Mouse (Mus musculus) heart, embryonic 10.5 days (tissue): ENCODE measurements at regions not wholly inside any gene's neighbourhood (a gene's known extent, or its start where the extent isn't known, plus 50 kb on each side); places are given as distances from the start of the nearest gene placed in this dataset.

Experiments used
- DNase-seq: peaks from one replicate; pipeline ENCODE4 v3.0.0-alpha.2; 2017; ENCODE audit warnings: low spot score
- H3K27ac ChIP-seq: fragments of 300-500 bp; sonication (generic); 2 replicates; pipeline ENCODE4 v1.5.1; 2016; ENCODE audit warnings: mild to moderate bottlenecking
- H3K27me3 ChIP-seq: fragments of 300-500 bp; sonication (generic); 2 replicates; pipeline ENCODE4 v1.6.1; 2016; ENCODE audit warnings: mild to moderate bottlenecking; ENCODE audit not compliant: poor library complexity, insufficient read depth, severe bottlenecking
- H3K36me3 ChIP-seq: fragments of 300-500 bp; sonication (generic); 2 replicates; pipeline ENCODE4 v1.6.1; 2016; ENCODE audit warnings: mild to moderate bottlenecking, moderate library complexity
- H3K4me1 ChIP-seq: fragments of 300-500 bp; sonication (generic); 2 replicates; pipeline ENCODE4 v1.6.1; 2016; ENCODE audit warnings: mild to moderate bottlenecking
- H3K4me3 ChIP-seq: fragments of 300-500 bp; sonication (generic); 2 replicates; pipeline ENCODE4 v1.5.1; 2016; ENCODE audit warnings: mild to moderate bottlenecking, moderate library complexity
- H3K9me3 ChIP-seq: fragments of 300-500 bp; sonication (generic); 2 replicates; pipeline ENCODE4 v1.6.1; 2016; ENCODE audit warnings: mild to moderate bottlenecking, moderate library complexity
- WGBS: fragments of 180-500 bp; shearing (Covaris S2); methylation state at CpG from one replicate; pipeline ENCODE4 v1.1.7; 2016; 5-methylcytosine and 5-hydroxymethylcytosine counted together

DNA sequence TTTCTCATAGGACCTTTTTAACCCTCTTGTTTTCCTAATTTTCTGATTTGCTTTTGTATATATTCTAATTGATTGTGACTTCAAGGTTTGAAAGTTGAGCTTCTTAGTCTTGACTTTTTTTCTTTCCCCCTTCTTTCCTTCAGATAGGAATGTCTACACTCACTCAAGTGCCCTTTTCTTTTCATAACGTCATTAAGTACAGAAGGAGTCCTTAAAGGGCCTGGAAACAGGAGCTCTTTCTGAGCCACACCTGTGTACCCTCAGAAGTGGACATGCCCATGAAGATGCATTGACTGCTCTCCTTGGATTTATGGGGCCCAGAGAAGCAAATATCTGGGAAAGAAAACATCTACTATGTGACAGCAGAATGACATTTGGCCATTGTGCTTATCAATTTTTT is 2141.0 kb downstream of the 9330182O14Rik start:
- Histone ChIP-seq H3K36me3 (no peaks in the 10 kb centered on the region), H3K4me3 (no peak overlapping the region)
- 57% methylated on average over 1 of the region's 1 CpGs for WGBS

DNA sequence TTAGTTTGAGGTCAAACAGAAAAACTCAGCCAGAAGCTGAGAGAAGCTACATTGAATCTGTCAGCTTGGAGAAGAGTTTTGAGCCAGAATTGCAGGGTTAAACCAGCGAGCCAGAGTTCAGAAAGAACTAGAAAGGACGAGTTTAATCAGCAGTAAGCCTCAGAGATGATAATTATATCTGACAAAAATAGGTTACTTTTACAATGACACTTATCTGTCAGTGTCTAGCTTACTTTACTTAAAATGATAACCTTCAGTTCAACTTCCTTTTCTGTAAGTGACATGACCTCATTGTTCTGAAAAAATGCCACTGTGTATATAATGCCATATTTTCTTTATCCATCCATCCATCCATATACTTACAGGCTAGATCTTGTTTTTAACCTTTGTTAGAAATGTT is 2143.1 kb downstream of the 9330182O14Rik start:
- DNase-seq: no peak
- Histone ChIP-seq H3K9me3 (no peaks in the 10 kb centered on the region), H3K27ac (no peak overlapping the region), H3K27me3 (no peaks in the 10 kb centered on the region), H3K36me3 (no peaks in the 10 kb centered on the region), H3K4me3 (no peak overlapping the region), H3K4me1 (no peaks in the 10 kb centered on the region)
- WGBS: 66% methylated on average over 2 of the region's 2 CpGs

More for the DNA sequence above, 2141.0 kb downstream of the 9330182O14Rik start:
- Histone ChIP-seq H3K4me1 (no peaks in the 10 kb centered on the region), H3K9me3 (no peaks in the 10 kb centered on the region), H3K27me3 (no peaks in the 10 kb centered on the region), H3K27ac (no peak overlapping the region)
- DNase-seq: no peak

DNA sequence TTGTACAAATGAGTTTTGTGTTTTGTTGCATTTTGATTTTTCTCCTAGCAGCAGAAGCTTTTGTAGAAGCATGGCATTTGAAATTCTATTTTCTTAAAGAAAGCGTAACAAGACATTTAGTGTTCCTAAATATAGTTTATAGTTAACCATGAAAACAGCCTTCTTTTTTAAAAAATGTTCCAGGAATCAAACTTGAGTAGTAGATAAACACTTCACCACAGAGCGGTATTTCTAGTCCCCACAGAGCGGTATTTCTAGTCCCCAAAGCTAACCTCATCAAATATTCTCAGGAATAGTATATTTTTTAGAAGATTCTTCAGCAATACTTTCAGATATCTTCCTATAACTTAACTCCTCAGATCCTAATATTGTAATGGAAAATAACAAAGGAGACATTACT is 2146.6 kb downstream of the 9330182O14Rik start:
- Histone ChIP-seq H3K4me3 (no peak overlapping the region), H3K4me1 (no peaks in the 10 kb centered on the region), H3K9me3 (no peaks in the 10 kb centered on the region), H3K27me3 (no peaks in the 10 kb centered on the region), H3K27ac (no peak overlapping the region), H3K36me3 (no peaks in the 10 kb centered on the region)
- no peak for DNase-seq
- 91% methylated on average over 3 of the region's 3 CpGs for WGBS

GRCm38 (mm10) chr15:42296406-42296805 is 2162.2 kb downstream of the 9330182O14Rik start:
- no peaks in the 10 kb centered on the region for H3K4me1 ChIP-seq
- no peak for DNase-seq
- H3K9me3 ChIP-seq: no peaks in the 10 kb centered on the region
- no peak overlapping the region for H3K27ac ChIP-seq
- no peak overlapping the region for H3K4me3 ChIP-seq
- H3K36me3 ChIP-seq: no peaks in the 10 kb centered on the region
- H3K27me3 ChIP-seq: no peaks in the 10 kb centered on the region
- WGBS: 18% methylated on average over 4 of the region's 4 CpGs

- no peaks in the 10 kb centered on the region for H3K36me3 ChIP-seq
- no peak overlapping the region for H3K27ac ChIP-seq
- H3K9me3 ChIP-seq: no peaks in the 10 kb centered on the region
- DNase-seq: no peak
- H3K4me1 ChIP-seq: no peaks in the 10 kb centered on the region
- no peaks in the 10 kb centered on the region for H3K27me3 ChIP-seq
- no peak overlapping the region for H3K4me3 ChIP-seq
These were observed 2163.3 kb downstream of the 9330182O14Rik start for GRCm38 (mm10) chr15:42297430-42297829.

GRCm38 (mm10) chr15:42301956-42302355 is 2167.8 kb downstream of the 9330182O14Rik start:
- Histone ChIP-seq H3K9me3 (no peaks in the 10 kb centered on the region), H3K36me3 (no peaks in the 10 kb centered on the region), H3K4me3 (no peak overlapping the region), H3K4me1 (no peaks in the 10 kb centered on the region), H3K27me3 (no peaks in the 10 kb centered on the region), H3K27ac (no peak overlapping the region)
- 83% methylated on average over 1 of the region's 1 CpGs for WGBS
- no peak for DNase-seq

GRCm38 (mm10) chr15:42304097-42304496 is 2169.9 kb downstream of the 9330182O14Rik start:
- Histone ChIP-seq H3K36me3 (no peaks in the 10 kb centered on the region), H3K27ac (no peak overlapping the region), H3K9me3 (no peaks in the 10 kb centered on the region), H3K27me3 (no peaks in the 10 kb centered on the region), H3K4me3 (no peak overlapping the region), H3K4me1 (no peaks in the 10 kb centered on the region)
- WGBS: 79% methylated on average over 3 of the region's 3 CpGs
- no peak for DNase-seq

DNA sequence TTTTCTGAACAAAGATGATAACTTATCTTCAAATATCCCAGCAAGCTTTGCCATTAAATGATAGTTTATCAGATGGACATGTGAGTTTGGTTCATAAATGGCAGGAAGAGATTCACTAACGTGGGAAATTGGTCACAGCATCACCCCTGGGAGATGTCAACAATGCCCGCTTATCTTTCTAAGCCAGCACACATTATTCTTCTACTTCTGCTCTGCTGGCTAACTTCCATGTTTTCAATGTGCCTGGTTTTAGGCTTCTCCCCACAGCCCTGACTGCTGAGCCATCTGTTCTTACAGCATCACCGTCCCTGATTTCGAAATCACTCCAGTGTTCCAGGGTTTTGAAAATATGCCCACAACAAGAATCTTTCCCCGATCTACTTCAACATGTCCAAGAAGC is 2175.4 kb downstream of the 9330182O14Rik start:
- H3K27me3 ChIP-seq: no peaks in the 10 kb centered on the region
- H3K36me3 ChIP-seq: no peaks in the 10 kb centered on the region
- H3K9me3 ChIP-seq: no peaks in the 10 kb centered on the region
- no peak overlapping the region for H3K4me3 ChIP-seq
- no peak overlapping the region for H3K27ac ChIP-seq
- no peak for DNase-seq
- 62% methylated on average over 5 of the region's 5 CpGs for WGBS
- peaks cover 14% of the 10 kb centered on the region; the same call in 1 of the 2 replicates for H3K4me1 ChIP-seq

- Histone ChIP-seq H3K27ac (no peak overlapping the region), H3K4me1 (peaks cover 14% of the 10 kb centered on the region; the same call in 1 of the 2 replicates), H3K36me3 (no peaks in the 10 kb centered on the region), H3K9me3 (no peaks in the 10 kb centered on the region), H3K27me3 (no peaks in the 10 kb centered on the region), H3K4me3 (no peak overlapping the region)
- 68% methylated on average over 4 of the region's 4 CpGs for WGBS
- DNase-seq: no peak
These were observed 2177.0 kb downstream of the 9330182O14Rik start for GRCm38 (mm10) chr15:42311166-42311565.

DNA sequence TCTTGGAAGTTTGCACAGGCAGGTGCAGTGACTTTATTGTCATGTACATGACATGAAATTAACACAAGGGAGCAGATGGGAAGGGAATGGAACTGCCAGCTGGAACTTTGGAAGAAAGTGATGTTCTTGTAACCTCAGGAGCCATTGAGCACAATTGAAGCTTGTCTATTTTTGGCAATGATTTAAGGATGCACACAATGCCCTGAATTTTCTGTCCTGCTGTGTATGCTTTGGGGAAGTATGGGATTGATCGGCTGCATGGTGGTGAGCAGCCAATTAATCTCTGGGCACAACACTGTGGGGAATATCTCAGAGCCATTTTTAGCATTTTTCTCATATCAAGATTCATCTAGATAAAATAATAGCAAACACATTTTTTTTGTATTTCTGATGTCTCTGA is 2186.2 kb downstream of the 9330182O14Rik start:
- Histone ChIP-seq H3K4me3 (no peak overlapping the region), H3K4me1 (0 out of 2 replicates have a peak, but pooled peaks cover 2% of the 10 kb centered on the region), H3K27me3 (no peaks in the 10 kb centered on the region), H3K9me3 (no peaks in the 10 kb centered on the region), H3K27ac (no peak overlapping the region), H3K36me3 (no peaks in the 10 kb centered on the region)
- no peak for DNase-seq
- WGBS: 95% methylated on average over 1 of the region's 1 CpGs

DNA sequence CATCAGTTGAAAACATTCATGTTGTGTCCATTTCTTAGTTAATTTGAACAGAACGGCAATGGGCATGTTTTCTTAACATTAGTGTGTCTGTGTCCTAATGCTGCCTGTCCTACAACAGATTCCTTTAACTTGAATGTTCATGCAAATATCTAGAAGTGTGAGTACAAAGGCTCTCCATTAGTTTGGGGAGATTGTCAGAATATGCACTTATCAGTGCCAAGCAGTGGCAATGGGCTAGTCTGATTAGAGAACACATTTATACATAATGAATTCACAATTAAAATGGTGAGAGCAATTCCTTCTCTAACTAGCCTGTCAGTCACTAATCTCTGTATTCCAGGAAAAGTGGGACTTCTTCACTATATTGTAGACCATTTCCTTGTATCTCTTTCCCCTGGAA is 2188.8 kb downstream of the 9330182O14Rik start:
- no peaks in the 10 kb centered on the region for H3K9me3 ChIP-seq
- DNase-seq: no peak
- no peaks in the 10 kb centered on the region for H3K36me3 ChIP-seq
- 86% methylated on average over 1 of the region's 1 CpGs for WGBS
- no peak overlapping the region for H3K4me3 ChIP-seq
- H3K27ac ChIP-seq: no peak overlapping the region
- H3K4me1 ChIP-seq: 0 out of 2 replicates have a peak, but pooled peaks cover 5% of the 10 kb centered on the region
- H3K27me3 ChIP-seq: no peaks in the 10 kb centered on the region

GRCm38 (mm10) chr15:42325221-42325620 is 2191.1 kb downstream of the 9330182O14Rik start:
- Histone ChIP-seq H3K4me3 (no peak overlapping the region), H3K9me3 (no peaks in the 10 kb centered on the region), H3K27ac (no peak overlapping the region), H3K27me3 (no peaks in the 10 kb centered on the region), H3K4me1 (0 out of 2 replicates have a peak, but pooled peaks cover 5% of the 10 kb centered on the region), H3K36me3 (no peaks in the 10 kb centered on the region)
- no peak for DNase-seq
- 53% methylated on average over 4 of the region's 4 CpGs for WGBS

DNA sequence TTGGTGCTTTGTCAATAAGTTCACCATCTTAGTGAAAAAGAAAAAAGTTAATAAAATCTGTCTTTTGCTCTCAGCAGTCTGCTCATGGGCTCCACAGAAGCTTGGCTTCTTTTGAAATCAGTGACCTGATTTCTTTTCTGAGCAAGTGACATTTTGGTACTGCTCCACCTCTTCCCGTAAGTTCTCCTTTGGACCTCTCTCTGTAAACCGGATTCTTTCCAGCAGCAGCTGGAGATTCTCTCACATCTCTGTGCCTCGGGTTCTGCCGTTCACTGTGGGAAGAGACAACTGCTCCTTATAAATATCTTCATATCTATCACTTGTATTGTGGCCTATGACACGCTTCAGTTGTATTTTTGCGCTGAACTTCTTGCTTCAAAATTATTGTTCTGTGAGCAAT is 2194.4 kb downstream of the 9330182O14Rik start:
- no peaks in the 10 kb centered on the region for H3K27me3 ChIP-seq
- 87% methylated on average over 6 of the region's 6 CpGs for whole genome bisulfite sequencing
- no peaks in the 10 kb centered on the region for H3K36me3 ChIP-seq

DNA sequence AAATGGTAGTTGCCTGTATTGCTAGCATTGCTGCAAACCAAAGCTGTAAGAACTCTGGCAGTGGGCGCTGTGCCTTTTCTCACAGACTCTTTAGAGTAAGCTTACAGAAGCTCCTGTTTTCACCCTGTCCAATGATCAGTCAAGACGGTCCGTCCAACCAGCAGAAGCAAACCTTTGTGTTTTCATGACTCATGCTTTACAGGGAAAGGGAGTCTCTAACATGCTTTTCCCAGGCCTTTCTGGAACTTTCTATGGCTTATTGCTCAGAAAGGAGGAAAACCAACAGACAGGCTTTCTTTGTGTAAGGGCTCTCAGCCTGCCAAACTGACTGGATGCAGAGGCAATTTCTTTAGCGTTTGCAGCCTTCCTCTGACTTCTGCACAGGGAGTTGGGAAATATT is 2195.6 kb downstream of the 9330182O14Rik start:
- Histone ChIP-seq H3K4me3 (no peak overlapping the region), H3K27ac (no peak overlapping the region), H3K36me3 (no peaks in the 10 kb centered on the region), H3K4me1 (0 out of 2 replicates have a peak, but pooled peaks cover 5% of the 10 kb centered on the region), H3K27me3 (no peaks in the 10 kb centered on the region), H3K9me3 (no peaks in the 10 kb centered on the region)
- WGBS: 75% methylated on average over 4 of the region's 4 CpGs
- DNase-seq: no peak

More for the DNA sequence above, 2194.4 kb downstream of the 9330182O14Rik start:
- Histone ChIP-seq H3K27ac (no peak overlapping the region), H3K4me1 (0 out of 2 replicates have a peak, but pooled peaks cover 5% of the 10 kb centered on the region), H3K4me3 (no peak overlapping the region), H3K9me3 (no peaks in the 10 kb centered on the region)
- DNase-seq: no peak
